Mouse (Mus musculus): ENCODE results near the gene Erf.

- TF ChIP-seq POLR2A (IDR thresholded peaks at IDR 0.05; ENCODE audit: insufficient read depth, low read depth, low read length) (no peak), CTCF (IDR thresholded peaks at IDR 0.05; ENCODE audit: insufficient read depth, low read depth, low read length) (no peak)
Observed at GRCm38 (mm10) chr7:25284766-25285165, 34.2 kb upstream of the Erf start.

All from olfactory bulb, adult 2 months (tissue).